Mouse (Mus musculus) liver, embryonic 11.5 days (tissue): Measurements from ENCODE around the gene Drg2. TPM values are rescaled to one million over a fixed set of nuclear protein-coding genes. Genes with fewer than 3 reads are reported as not detected.

Experiments used
- ATAC-seq: fragments of 200-750 bp; cut with Nextera tagmentation; replicated peaks from 2 replicates; pipeline ENCODE4 v1.8.0; 2017; ENCODE audit warnings: moderate number of reproducible peaks, mild to moderate bottlenecking, moderate TSS enrichment, moderate library complexity; ENCODE audit not compliant: low FRiP score
- DNase-seq: peaks from one replicate; pipeline ENCODE4 v3.0.0-alpha.2; 2017; ENCODE audit warnings: low spot score
- H3K27ac ChIP-seq: fragments of 300-500 bp; sonication (generic); 2 replicates; pipeline ENCODE4 v1.5.1; 2014; ENCODE audit warnings: mild to moderate bottlenecking, low read depth, low read length, control low read depth
- H3K27me3 ChIP-seq: fragments of 300-500 bp; sonication (generic); replicated peaks from 2 replicates; pipeline ENCODE4 v1.6.1; 2014; ENCODE audit warnings: low read length, mixed read lengths; ENCODE audit not compliant: control insufficient read depth, insufficient read depth
- H3K36me3 ChIP-seq: fragments of 300-500 bp; sonication (generic); 2 replicates; pipeline ENCODE4 v1.6.1; 2014; ENCODE audit warnings: mild to moderate bottlenecking, low read length, moderate library complexity, mixed read lengths; ENCODE audit not compliant: control insufficient read depth, insufficient read depth
- H3K4me1 ChIP-seq: fragments of 300-500 bp; sonication (generic); replicated peaks from 2 replicates; pipeline ENCODE4 v1.6.1; 2014; ENCODE audit warnings: low read length, mixed read lengths; ENCODE audit not compliant: control insufficient read depth, insufficient read depth
- H3K4me2 ChIP-seq: fragments of 300-500 bp; sonication (generic); 2 replicates; pipeline ENCODE4 v1.6.1; 2014; ENCODE audit warnings: mild to moderate bottlenecking, control low read depth, moderate library complexity
- H3K4me3 ChIP-seq: fragments of 300-500 bp; sonication (generic); 2 replicates; pipeline ENCODE4 v1.5.1; 2014; ENCODE audit warnings: low read depth, low read length, control low read depth
- H3K9ac ChIP-seq: fragments of 300-500 bp; sonication (generic); 2 replicates; pipeline ENCODE4 v1.6.1; 2014; ENCODE audit warnings: low read depth, low read length, control low read depth
- H3K9me3 ChIP-seq: fragments of 300-500 bp; sonication (generic); 2 replicates; pipeline ENCODE4 v1.6.1; 2016; ENCODE audit warnings: low read length, inconsistent platforms, mixed read lengths; ENCODE audit not compliant: control insufficient read depth
- WGBS: fragments of 180-500 bp; shearing (Covaris S2); extraction: QIAGEN DNeasy Blood & Tissue Kit; methylation state at CpG from one replicate; pipeline ENCODE4 v1.1.7; 2014; 5-methylcytosine and 5-hydroxymethylcytosine counted together
- polyA plus RNA-seq: library from polyadenylated mRNA; unstranded; fragments of >200 nt; fragmentation: Nextera tagmentation; extraction: Ambion mirVana; gene quantifications from 2 replicates; pipeline ENCODE4 v1.2.1, GENCODE M21; 2014

The Drg2 gene
- polyA plus RNA-seq, 1 experiment from 2014 or later, result 98.5 TPM

GRCm38 (mm10) chr11:60442896-60443295, 11.5 kb upstream of the Drg2 start:
- Histone ChIP-seq H3K9me3 (no peaks in the 10 kb centered on the region), H3K9ac (no peak overlapping the region), H3K27ac (no peak overlapping the region), H3K4me2 (no peak overlapping the region), H3K36me3 (peaks cover 6% of the 10 kb centered on the region), H3K4me3 (no peak overlapping the region), H3K4me1 (no peaks in the 10 kb centered on the region), H3K27me3 (no peaks in the 10 kb centered on the region)
- DNase-seq, result no peak
- no peak for ATAC-seq
- 85% methylated on average over 6 of the region's 6 CpGs for WGBS

GRCm38 (mm10) chr11:60444007-60444406, 10.4 kb upstream of the Drg2 start:
- Histone ChIP-seq H3K9me3 (no peaks in the 10 kb centered on the region), H3K27ac (no peak overlapping the region), H3K9ac (no peak overlapping the region), H3K27me3 (no peaks in the 10 kb centered on the region), H3K4me1 (no peaks in the 10 kb centered on the region), H3K4me2 (no peak overlapping the region), H3K36me3 (peaks cover 5% of the 10 kb centered on the region; the same call in 1 of the 2 replicates), H3K4me3 (no peak overlapping the region)
- ATAC-seq (no peak), DNase-seq (no peak)
- 83% methylated on average over 4 of the region's 4 CpGs for WGBS

- peak overlapping the region; percentile 79 for H3K9ac ChIP-seq
- H3K4me1 ChIP-seq, result peaks cover 9% of the 10 kb centered on the region; the same call in 1 of the 2 replicates
- WGBS, result 1% methylated on average over 17 of the region's 17 CpGs
- peaks cover 15% of the 10 kb centered on the region for H3K36me3 ChIP-seq
- peak overlapping the region; percentile 68 for H3K4me2 ChIP-seq
- ATAC-seq (peak; percentile 26; the same call in 1 of the 2 replicates), DNase-seq (no peak)
- H3K27me3 ChIP-seq, result no peaks in the 10 kb centered on the region
- no peak overlapping the region for H3K27ac ChIP-seq
- H3K4me3 ChIP-seq, result peak overlapping the region; percentile 71
- no peaks in the 10 kb centered on the region for H3K9me3 ChIP-seq
Observed at GRCm38 (mm10) chr11:60454745-60455087, 325 bp downstream of the Drg2 start.

- no peak overlapping the region for H3K9ac ChIP-seq
- peaks cover 44% of the 10 kb centered on the region for H3K36me3 ChIP-seq
- 91% methylated on average over 1 of the region's 1 CpGs for WGBS
- no peak overlapping the region for H3K27ac ChIP-seq
- DNase-seq, result no peak
- H3K4me1 ChIP-seq, result peaks cover 9% of the 10 kb centered on the region; the same call in 1 of the 2 replicates
- H3K4me3 ChIP-seq, result no peak overlapping the region
- no peak overlapping the region for H3K4me2 ChIP-seq
- H3K27me3 ChIP-seq, result no peaks in the 10 kb centered on the region
- H3K9me3 ChIP-seq, result no peaks in the 10 kb centered on the region
- no peak for ATAC-seq
Observed at GRCm38 (mm10) chr11:60457973-60458372, 3.6 kb downstream of the Drg2 start.

DNA sequence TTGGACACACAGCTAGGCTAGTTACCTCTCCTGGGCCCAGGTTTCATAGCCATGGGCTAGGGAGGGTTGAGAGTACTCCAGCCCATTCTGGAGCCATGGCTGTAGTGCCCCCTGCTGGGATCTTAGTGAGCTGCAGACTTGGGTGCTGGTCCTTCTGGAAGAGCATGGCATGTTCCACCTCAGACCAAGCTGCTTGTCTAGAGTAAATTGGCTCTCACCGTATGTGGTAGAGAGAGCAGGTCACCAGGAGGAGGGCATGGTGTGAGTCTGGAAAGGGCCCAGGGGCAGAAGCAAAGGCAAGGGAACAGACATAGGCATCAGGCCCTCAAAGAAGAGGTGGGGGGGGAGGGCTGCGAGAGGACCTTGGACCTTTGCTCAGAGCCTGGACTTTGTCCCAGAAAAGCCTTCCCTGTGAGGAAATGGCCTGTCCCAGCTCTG, 11.6 kb downstream of the Drg2 start:
- Histone ChIP-seq H3K9ac (no peak overlapping the region), H3K4me3 (no peak overlapping the region), H3K36me3 (peaks cover 55% of the 10 kb centered on the region), H3K4me2 (no peak overlapping the region), H3K9me3 (no peaks in the 10 kb centered on the region), H3K4me1 (no peaks in the 10 kb centered on the region), H3K27me3 (no peaks in the 10 kb centered on the region), H3K27ac (no peak overlapping the region)
- DNase-seq, result no peak
- no peak for ATAC-seq
- 84% methylated on average over 2 of the region's 2 CpGs for WGBS

GRCm38 (mm10) chr11:60469039-60469438, 14.6 kb downstream of the Drg2 start, which contains the start of gene Myo15:
Gene Myo15 (plus strand): TSS chr11:60469339.
- Histone ChIP-seq H3K27me3 (no peaks in the 10 kb centered on the region), H3K4me3 (no peak within 1 kb of the TSS), H3K36me3 (peaks cover 29% of the 10 kb centered on the region), H3K27ac (no peak within 1 kb of the TSS), H3K9ac (no peak within 1 kb of the TSS), H3K4me2 (no peak within 1 kb of the TSS), H3K4me1 (no peaks in the 10 kb centered on the region), H3K9me3 (no peaks in the 10 kb centered on the region)
- 89% methylated on average over 3 of the region's 3 CpGs for WGBS
- no peak for DNase-seq
- ATAC-seq, result no peak

DNA sequence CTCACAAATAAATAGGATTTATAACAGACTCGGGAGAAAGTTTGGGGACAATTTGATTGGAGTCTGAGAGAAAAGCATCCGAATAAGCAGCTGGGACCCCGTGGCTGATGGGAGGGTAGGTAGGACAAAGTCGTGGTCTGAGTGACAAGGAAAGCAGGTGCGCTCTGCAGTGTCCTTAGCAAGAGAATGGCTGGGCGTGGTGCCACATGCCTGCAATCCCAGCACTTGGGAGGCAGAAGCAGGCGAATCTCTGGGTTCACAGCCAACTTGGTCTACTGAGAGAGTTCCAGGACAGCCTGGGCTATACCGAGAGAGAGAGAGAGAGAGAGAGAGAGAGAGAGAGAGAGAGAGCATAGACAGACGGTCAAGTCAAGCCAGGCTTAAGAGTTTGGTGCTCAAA, 16.4 kb downstream of the Drg2 start:
- Histone ChIP-seq H3K4me1 (no peaks in the 10 kb centered on the region), H3K4me3 (no peak overlapping the region), H3K36me3 (peaks cover 13% of the 10 kb centered on the region; the same call in 1 of the 2 replicates), H3K27ac (no peak overlapping the region), H3K27me3 (no peaks in the 10 kb centered on the region), H3K9ac (no peak overlapping the region), H3K9me3 (no peaks in the 10 kb centered on the region), H3K4me2 (no peak overlapping the region)
- 74% methylated on average over 9 of the region's 9 CpGs for WGBS
- ATAC-seq (no peak), DNase-seq (no peak)

- Histone ChIP-seq H3K4me1 (peaks cover 8% of the 10 kb centered on the region), H3K9me3 (no peaks in the 10 kb centered on the region), H3K36me3 (peaks cover 2% of the 10 kb centered on the region; the same call in 1 of the 2 replicates), H3K27ac (no peak overlapping the region), H3K9ac (no peak overlapping the region), H3K4me3 (no peak overlapping the region), H3K27me3 (peaks cover 8% of the 10 kb centered on the region; the same call in 1 of the 2 replicates), H3K4me2 (no peak overlapping the region)
- 72% methylated on average over 5 of the region's 5 CpGs for WGBS
- DNase-seq (no peak), ATAC-seq (no peak)
Observed at GRCm38 (mm10) chr11:60474534-60474933, 20.1 kb downstream of the Drg2 start.

DNA sequence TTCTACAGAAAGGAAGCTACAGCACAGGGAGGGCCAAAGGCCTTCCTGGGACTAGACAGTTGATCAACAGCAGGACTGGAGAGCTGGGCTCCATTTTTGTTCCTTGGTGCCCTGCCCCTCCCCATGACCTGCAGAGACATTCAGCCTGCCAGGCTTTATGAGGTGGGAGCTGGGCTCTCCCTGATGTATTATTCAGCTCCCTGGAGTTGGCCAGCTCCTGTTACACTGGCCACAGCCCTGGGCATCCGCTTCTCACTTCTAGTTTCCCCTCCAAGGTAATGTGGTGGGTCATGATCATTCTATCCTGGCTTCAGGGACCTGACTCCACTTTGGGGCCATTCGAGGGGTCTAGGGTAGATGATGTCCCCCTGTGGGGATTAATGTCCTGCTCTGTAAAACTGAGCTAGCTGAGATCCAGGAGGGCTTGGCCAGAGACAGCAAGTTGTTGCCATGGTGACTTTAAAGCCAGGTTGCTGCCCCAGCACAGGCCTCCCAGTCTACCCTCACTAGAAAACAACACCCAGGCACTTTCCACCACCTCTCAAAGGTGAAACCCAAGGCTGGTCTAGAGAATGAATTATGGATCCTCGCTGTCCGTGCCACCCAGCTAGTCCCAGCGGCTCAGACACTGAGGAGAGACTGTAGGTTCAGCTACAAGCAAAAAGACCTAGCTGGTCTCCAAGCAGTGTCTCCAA, 21.4 kb downstream of the Drg2 start:
- no peak for DNase-seq
- peaks cover 8% of the 10 kb centered on the region for H3K4me1 ChIP-seq
- WGBS, result 83% methylated on average over 5 of the region's 5 CpGs
- H3K4me2 ChIP-seq, result no peak overlapping the region
- no peaks in the 10 kb centered on the region for H3K36me3 ChIP-seq
- no peaks in the 10 kb centered on the region for H3K9me3 ChIP-seq
- H3K27ac ChIP-seq, result no peak overlapping the region
- H3K27me3 ChIP-seq, result peaks cover 8% of the 10 kb centered on the region; the same call in 1 of the 2 replicates
- no peak overlapping the region for H3K9ac ChIP-seq
- no peak overlapping the region for H3K4me3 ChIP-seq
- no peak for ATAC-seq
